23 mouse cellular contexts compared by ENCODE assay signal in the genomic region with DNA sequence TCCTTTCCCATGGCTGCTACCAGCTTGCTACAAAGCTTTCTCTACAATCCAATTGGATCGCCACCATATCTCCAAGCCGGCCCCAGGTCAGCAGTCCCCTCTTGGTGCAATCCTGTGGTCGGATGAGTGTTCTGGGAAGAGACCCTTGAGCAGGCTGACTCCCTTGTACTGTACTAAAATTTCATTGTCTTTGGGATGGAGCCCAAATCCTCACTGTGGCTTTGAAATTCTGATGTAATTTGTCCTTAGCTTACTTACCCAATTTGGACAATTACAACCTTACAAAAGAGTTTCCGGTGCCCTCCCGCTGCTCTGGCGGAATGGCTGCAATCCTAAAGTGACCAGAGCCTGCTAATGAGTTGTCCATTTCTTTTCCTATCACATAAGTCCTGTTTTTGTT. TPM values are rescaled to one million over a fixed set of nuclear protein-coding genes. Genes with fewer than 3 reads are reported as not detected.
DNase-seq lines count a peak whose midpoint lies in the region; ATAC-seq and TF ChIP-seq lines count a peak whose summit lies in the region.
"Had no signal": no experiment of that assay in that cellular context is flagged by ENCODE, and none has a peak within 500 bp of the region (broad histone marks: within the 10 kb centered on the region; RNA-seq: fewer than 3 reads in every experiment).

No protein-coding gene starts in this region.

- no peaks in the 10 kb centered on the region for H3K9me3 ChIP-seq in heart, embryonic 10.5 days
- no peaks in the 10 kb centered on the region for H3K9me3 ChIP-seq in liver, embryonic 11.5 days (ENCODE audit: control insufficient read depth, low read length)
- H3K9me3 ChIP-seq in liver, postnatal 0 days (ENCODE audit: low read length), result no peaks in the 10 kb centered on the region
- no peaks in the 10 kb centered on the region for H3K9me3 ChIP-seq in embryonic facial prominence, embryonic 10.5 days
- H3K9me3 ChIP-seq: forebrain, embryonic 12.5 days; forebrain, embryonic 15.5 days; hindbrain, embryonic 12.5 days; hindbrain, embryonic 15.5 days had no signal

- TF ChIP-seq CTCF in liver, postnatal 0 days (IDR thresholded peaks at IDR 0.05; ENCODE audit: low read depth), result no peak

- H3K4me2 ChIP-seq in liver, embryonic 11.5 days, result no peak overlapping the region
- H3K4me2 ChIP-seq in liver, postnatal 0 days (ENCODE audit: low read depth, low read length), result no peak overlapping the region
- H3K4me2 ChIP-seq: forebrain, embryonic 12.5 days; forebrain, embryonic 15.5 days; heart, embryonic 11.5 days; hindbrain, embryonic 12.5 days; hindbrain, embryonic 15.5 days had no signal

- no peaks in the 10 kb centered on the region for H3K4me1 ChIP-seq in heart, embryonic 10.5 days
- no peaks in the 10 kb centered on the region; the same call in 1 of the 2 replicates for H3K4me1 ChIP-seq in liver, embryonic 11.5 days (replicated peaks; ENCODE audit: control insufficient read depth, insufficient read depth, low read length)
- H3K4me1 ChIP-seq in liver, postnatal 0 days (ENCODE audit: insufficient read depth), result no peaks in the 10 kb centered on the region
- H3K4me1 ChIP-seq in embryonic facial prominence, embryonic 10.5 days, result no peaks in the 10 kb centered on the region
- H3K4me1 ChIP-seq: forebrain, embryonic 12.5 days; forebrain, embryonic 15.5 days; hindbrain, embryonic 12.5 days; hindbrain, embryonic 15.5 days had no signal

- peak; percentile 64 for DNase-seq in heart, adult 11 months
- DNase-seq in heart, embryonic 10.5 days (ENCODE audit: low spot score), result no peak
- peak; percentile 9 for DNase-seq in liver, embryonic 11.5 days (ENCODE audit: low spot score)
- DNase-seq in liver, postnatal 0 days, result no peak
- peak; percentile 74 for DNase-seq in Muller cell, postnatal 12 days (ENCODE audit: inconsistent ontology term)
- DNase-seq in embryonic facial prominence, embryonic 10.5 days (ENCODE audit: low spot score), result peak; percentile 5
- DNase-seq in retina, postnatal 1 day, result no peak
- DNase-seq in thymus, postnatal 10 days (ENCODE audit: low spot score in 2 of 2), result no peak
- DNase-seq: adrenal gland, adult 8-10 months; adrenal gland, postnatal 25 days; cerebellum, adult 11-12 months; cerebellum, adult 8-10 months; cerebellum, postnatal 10 days; cerebellum, postnatal 36 days; embryo, embryonic 11 days; gastrocnemius, postnatal 25 days; heart, adult 2 months had no signal

- ATAC-seq in liver, embryonic 11.5 days (replicated peaks; ENCODE audit: low FRiP score), result no peak
- ATAC-seq in liver, postnatal 0 days, result no peak
- ATAC-seq: forebrain, embryonic 15.5 days; Patski had no signal

- no peaks in the 10 kb centered on the region for H3K36me3 ChIP-seq in heart, embryonic 10.5 days
- H3K36me3 ChIP-seq in liver, embryonic 11.5 days (ENCODE audit: control insufficient read depth, insufficient read depth, low read length), result no peaks in the 10 kb centered on the region
- no peaks in the 10 kb centered on the region for H3K36me3 ChIP-seq in liver, postnatal 0 days (replicated peaks; ENCODE audit: insufficient read depth, low read length)
- no peaks in the 10 kb centered on the region for H3K36me3 ChIP-seq in embryonic facial prominence, embryonic 10.5 days (replicated peaks)
- H3K36me3 ChIP-seq: forebrain, embryonic 12.5 days; forebrain, embryonic 15.5 days; hindbrain, embryonic 12.5 days; hindbrain, embryonic 15.5 days had no signal

- H3K27me3 ChIP-seq in heart, embryonic 10.5 days (ENCODE audit: insufficient read depth, poor library complexity, severe bottlenecking), result no peaks in the 10 kb centered on the region
- no peaks in the 10 kb centered on the region for H3K27me3 ChIP-seq in liver, embryonic 11.5 days (replicated peaks; ENCODE audit: control insufficient read depth, insufficient read depth, low read length)
- H3K27me3 ChIP-seq in liver, postnatal 0 days (ENCODE audit: insufficient read depth, low read length), result no peaks in the 10 kb centered on the region
- no peaks in the 10 kb centered on the region for H3K27me3 ChIP-seq in embryonic facial prominence, embryonic 10.5 days (replicated peaks; ENCODE audit: low read depth, poor library complexity, severe bottlenecking)
- H3K27me3 ChIP-seq: forebrain, embryonic 12.5 days; forebrain, embryonic 15.5 days; hindbrain, embryonic 15.5 days; Patski had no signal

- 84% methylated on average over 6 of the region's 6 CpGs for WGBS in heart, embryonic 10.5 days
- 87% methylated on average over 6 of the region's 6 CpGs for WGBS in liver, embryonic 11.5 days
- 93% methylated on average over 6 of the region's 6 CpGs for WGBS in liver, postnatal 0 days (ENCODE audit: insufficient replicate concordance)
- WGBS in embryonic facial prominence, embryonic 10.5 days, result 90% methylated on average over 6 of the region's 6 CpGs

- H3K27ac ChIP-seq in heart, embryonic 10.5 days, result no peak overlapping the region
- H3K27ac ChIP-seq in liver, embryonic 11.5 days (ENCODE audit: low read depth, low read length), result no peak overlapping the region
- no peak overlapping the region for H3K27ac ChIP-seq in liver, postnatal 0 days (ENCODE audit: low read depth)
- H3K27ac ChIP-seq in embryonic facial prominence, embryonic 10.5 days (replicated peaks), result no peak overlapping the region
- H3K27ac ChIP-seq: forebrain, embryonic 12.5 days; forebrain, embryonic 15.5 days; heart, adult 2 months; hindbrain, embryonic 12.5 days; hindbrain, embryonic 15.5 days had no signal

- H3K4me3 ChIP-seq in heart, embryonic 10.5 days, result no peak overlapping the region
- H3K4me3 ChIP-seq in liver, embryonic 11.5 days (ENCODE audit: low read depth, low read length), result no peak overlapping the region
- no peak overlapping the region for H3K4me3 ChIP-seq in liver, postnatal 0 days (ENCODE audit: low read depth, low read length)
- H3K4me3 ChIP-seq in embryonic facial prominence, embryonic 10.5 days, result no peak overlapping the region
- H3K4me3 ChIP-seq: forebrain, embryonic 12.5 days; forebrain, embryonic 15.5 days; heart, adult 2 months; hindbrain, embryonic 12.5 days; hindbrain, embryonic 15.5 days had no signal

- no peak for TF ChIP-seq EP300 in liver, postnatal 0 days (IDR thresholded peaks at IDR 0.05; ENCODE audit: low read depth)

- no peak overlapping the region for H3K9ac ChIP-seq in liver, embryonic 11.5 days (ENCODE audit: low read depth, low read length)
- H3K9ac ChIP-seq in liver, postnatal 0 days (replicated peaks), result no peak overlapping the region
- H3K9ac ChIP-seq: forebrain, embryonic 12.5 days; forebrain, embryonic 15.5 days; hindbrain, embryonic 12.5 days; hindbrain, embryonic 15.5 days had no signal

RNA-seq across cellular contexts. Expression of gene Spry1, which starts 7.5 kb away (rescaled TPM):
- polyA plus RNA-seq in heart, embryonic 10.5 days (2016; fragmentation: Nextera tagmentation; extraction: Ambion mirVana), result 5.3 and 8.1 TPM in 2 replicates
- 6.2 and 8.0 TPM in 2 replicates for polyA plus RNA-seq in liver, embryonic 11.5 days (2014; fragmentation: Nextera tagmentation; extraction: Ambion mirVana)
- 3.7 and 4.8 TPM in 2 replicates for polyA plus RNA-seq in liver, postnatal 0 days (2015; fragmentation: Nextera tagmentation; extraction: Ambion mirVana)
- polyA plus RNA-seq in embryonic facial prominence, embryonic 10.5 days (2016; fragmentation: Nextera tagmentation; extraction: Ambion mirVana), result 17.9 and 18.4 TPM in 2 replicates

Comparison
In these comparisons a context has a peak if more than half of its experiments do, and no peak if none do; other contexts are left out.
1. DNase-seq: peak in heart, adult 11 months (single experiment), liver, embryonic 11.5 days (single experiment), Muller cell, postnatal 12 days (single experiment) and embryonic facial prominence, embryonic 10.5 days (single experiment); none in heart, embryonic 10.5 days (single experiment), liver, postnatal 0 days (single experiment), retina, postnatal 1 day (single experiment) and thymus, postnatal 10 days (0 of 2).